9 mouse cellular contexts compared by ENCODE assay signal in the genomic region with DNA sequence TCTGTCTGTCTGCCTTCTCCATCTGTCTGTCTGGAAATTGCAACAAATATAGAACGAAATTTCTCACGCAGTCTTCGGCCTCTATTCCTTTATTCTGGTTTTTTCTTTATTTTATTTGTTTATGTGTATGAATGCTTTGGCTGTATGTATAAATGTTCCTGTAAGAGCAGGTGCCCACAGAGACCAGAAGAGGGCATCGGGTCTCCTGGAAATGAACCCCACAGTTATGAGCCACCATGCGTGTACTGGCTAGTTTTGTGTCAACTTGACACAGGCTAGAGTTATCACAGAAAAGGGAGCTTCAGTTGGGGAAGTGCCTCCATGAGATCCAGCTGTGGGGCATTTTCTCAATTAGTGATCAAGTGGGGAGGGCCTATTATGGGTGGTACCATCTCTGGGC. TPM values are rescaled to one million over a fixed set of nuclear protein-coding genes. Genes with fewer than 3 reads are reported as not detected.
DNase-seq lines count a peak whose midpoint lies in the region; ATAC-seq and TF ChIP-seq lines count a peak whose summit lies in the region.
"Had no signal": no experiment of that assay in that cellular context is flagged by ENCODE, and none has a peak within 500 bp of the region (broad histone marks: within the 10 kb centered on the region; RNA-seq: fewer than 3 reads in every experiment).

No protein-coding gene starts in this region.

- no peak for ATAC-seq in forebrain, embryonic 12.5 days (ENCODE audit: low FRiP score)
- no peak for ATAC-seq in neural tube, embryonic 15.5 days (ENCODE audit: low FRiP score)

- no peak overlapping the region for H3K4me3 ChIP-seq in left cerebral cortex, adult 2 months
- H3K4me3 ChIP-seq in forebrain, embryonic 12.5 days (replicated peaks): no peak overlapping the region
- H3K4me3 ChIP-seq in limb, embryonic 10.5 days: no peak overlapping the region
- no peak overlapping the region for H3K4me3 ChIP-seq in neural tube, embryonic 15.5 days (replicated peaks)
- H3K4me3 ChIP-seq: limb, embryonic 12.5 days had no signal

- H3K9me3 ChIP-seq in forebrain, embryonic 12.5 days: no peaks in the 10 kb centered on the region
- H3K9me3 ChIP-seq in limb, embryonic 10.5 days (replicated peaks): no peaks in the 10 kb centered on the region
- no peaks in the 10 kb centered on the region for H3K9me3 ChIP-seq in neural tube, embryonic 15.5 days (replicated peaks)
- H3K9me3 ChIP-seq: limb, embryonic 12.5 days had no signal

- intact Hi-C loops in left cerebral cortex, adult 2 months (cut with DNase I): loop anchor here (1.0 kb wide), 1 partner anchor 25 kb away; no protein-coding TSS in a partner anchor
- intact Hi-C loops in left cerebral cortex, postnatal 14 days (cut with DNase I): no loop called here

- peak overlapping the region; percentile 65 for H3K27ac ChIP-seq in left cerebral cortex, adult 2 months
- peak overlapping the region; percentile 93 for H3K27ac ChIP-seq in forebrain, embryonic 12.5 days
- H3K27ac ChIP-seq in limb, embryonic 10.5 days: peak overlapping the region; percentile 11; the same call in 1 of the 2 replicates
- peak overlapping the region; percentile 77; the same call in 1 of the 2 replicates for H3K27ac ChIP-seq in neural tube, embryonic 15.5 days (replicated peaks)

- no peak; the same call in 1 of the 2 replicates for TF ChIP-seq CTCF in left cerebral cortex, adult 2 months (IDR thresholded peaks at IDR 0.05)

- peak overlapping the region; percentile 21; the same call in 1 of the 2 replicates for H3K4me2 ChIP-seq in forebrain, embryonic 12.5 days
- H3K4me2 ChIP-seq in neural tube, embryonic 15.5 days: no peak overlapping the region
- H3K4me2 ChIP-seq: limb, embryonic 12.5 days had no signal

- no peaks in the 10 kb centered on the region for H3K27me3 ChIP-seq in forebrain, embryonic 12.5 days
- no peaks in the 10 kb centered on the region for H3K27me3 ChIP-seq in limb, embryonic 10.5 days (ENCODE audit: low read depth, poor library complexity, severe bottlenecking)
- no peaks in the 10 kb centered on the region for H3K27me3 ChIP-seq in neural tube, embryonic 15.5 days (replicated peaks)
- H3K27me3 ChIP-seq: limb, embryonic 12.5 days had no signal

- no peak overlapping the region for H3K9ac ChIP-seq in forebrain, embryonic 12.5 days
- no peak overlapping the region for H3K9ac ChIP-seq in neural tube, embryonic 15.5 days (replicated peaks)
- H3K9ac ChIP-seq: limb, embryonic 12.5 days had no signal

- H3K36me3 ChIP-seq in forebrain, embryonic 12.5 days (replicated peaks): no peaks in the 10 kb centered on the region
- no peaks in the 10 kb centered on the region for H3K36me3 ChIP-seq in limb, embryonic 10.5 days
- H3K36me3 ChIP-seq in neural tube, embryonic 15.5 days: no peaks in the 10 kb centered on the region
- H3K36me3 ChIP-seq: limb, embryonic 12.5 days had no signal

- DNase-seq in left cerebral cortex, adult 2 months (ENCODE audit: extremely low spot score in 1 of 2, low spot score in 2 of 2): no peak
- no peak for DNase-seq in left cerebral cortex, postnatal 14 days (ENCODE audit: low spot score in 2 of 2)
- DNase-seq in limb, embryonic 10.5 days (ENCODE audit: low spot score): no peak
- no peak for DNase-seq in cerebellum, postnatal 10 days
- no peak for DNase-seq in spleen, postnatal 36 days (ENCODE audit: low spot score in 2 of 2)
- DNase-seq in embryo, embryonic 10.5 days (ENCODE audit: low spot score): no peak

- peaks cover 17% of the 10 kb centered on the region for H3K4me1 ChIP-seq in forebrain, embryonic 12.5 days
- H3K4me1 ChIP-seq in limb, embryonic 10.5 days: peaks cover 5% of the 10 kb centered on the region; the same call in 1 of the 2 replicates
- H3K4me1 ChIP-seq in neural tube, embryonic 15.5 days: peaks cover 15% of the 10 kb centered on the region; the same call in 1 of the 2 replicates
- H3K4me1 ChIP-seq: limb, embryonic 12.5 days had no signal

- 70% methylated on average over 5 of the region's 5 CpGs for WGBS in forebrain, embryonic 12.5 days
- 92% methylated on average over 5 of the region's 5 CpGs for WGBS in limb, embryonic 10.5 days
- WGBS in neural tube, embryonic 15.5 days: 73% methylated on average over 5 of the region's 5 CpGs

RNA-seq across cellular contexts. Expression of a gene that starts 11.9 kb away (rescaled TPM):
- 10 to 100 TPM; 46.1 to 47.3 TPM for total RNA-seq in left cerebral cortex, adult 2 months (2021)
- 10 to 100 TPM; 51.4 to 58.3 TPM for total RNA-seq in left cerebral cortex, postnatal 14 days (2021)
- 70.5 and 73.4 TPM in 2 replicates for polyA plus RNA-seq in forebrain, embryonic 12.5 days (2016; fragmentation: Nextera tagmentation; extraction: Ambion mirVana)
- polyA plus RNA-seq in limb, embryonic 10.5 days (2016; fragmentation: Nextera tagmentation; extraction: Ambion mirVana): 40.5 and 42.6 TPM in 2 replicates
- polyA plus RNA-seq in neural tube, embryonic 15.5 days (2015; fragmentation: Nextera tagmentation; extraction: Ambion mirVana): 48.8 and 50.4 TPM in 2 replicates

RNA-seq across cellular contexts. Expression of a gene that starts 51.6 kb away (rescaled TPM):
- total RNA-seq in left cerebral cortex, adult 2 months (2021): 10 to 100 TPM; 55.0 to 57.3 TPM
- 10 to 100 TPM; 57.5 to 58.4 TPM for total RNA-seq in left cerebral cortex, postnatal 14 days (2021)
- 2.9 and 3.3 TPM in 2 replicates for polyA plus RNA-seq in forebrain, embryonic 12.5 days (2016; fragmentation: Nextera tagmentation; extraction: Ambion mirVana)
- 0.13 and 0.55 TPM in 2 replicates for polyA plus RNA-seq in limb, embryonic 10.5 days (2016; fragmentation: Nextera tagmentation; extraction: Ambion mirVana)
- polyA plus RNA-seq in neural tube, embryonic 15.5 days (2015; fragmentation: Nextera tagmentation; extraction: Ambion mirVana): 22.1 and 23.2 TPM in 2 replicates

Comparison
In these comparisons a context has a peak if more than half of its experiments do, and no peak if none do; other contexts are left out.
1. H3K27ac ChIP-seq: peak in every context shown above with its lines; median percentile 93 in forebrain, embryonic 12.5 days; 77 in neural tube, embryonic 15.5 days; 65 in left cerebral cortex, adult 2 months; 11 in limb, embryonic 10.5 days.